Mouse (Mus musculus) gastrocnemius, adult 2 months (tissue): ENCODE data around the gene Tbc1d15. TPM values are rescaled to one million over a fixed set of nuclear protein-coding genes. Genes with fewer than 3 reads are reported as not detected.

Source experiments
- DNase-seq: peaks from one replicate; pipeline ENCODE4 v3.0.0; 2022
- H3K27ac ChIP-seq: fragments of 200-600 bp; 2 replicates; pipeline ENCODE4 v1.8.1; 2022; ENCODE audit warnings: mild to moderate bottlenecking
- H3K4me3 ChIP-seq: fragments of 200-600 bp; 2 replicates; pipeline ENCODE4 v1.8.1; 2022; ENCODE audit warnings: mild to moderate bottlenecking, moderate library complexity
- CTCF ChIP-seq: fragments of 200-600 bp; IDR thresholded peaks from 2 replicates; pipeline ENCODE4 v1.8.1; 2022; ENCODE audit warnings: antibody characterized with exemption, mild to moderate bottlenecking, moderate library complexity
- intact Hi-C: fragments of 180-260 bp; cut with DNase I; formaldehyde crosslinking; loops from one replicate; pipeline ENCODE4 v1.15.1; 2025
- long read RNA-seq, 2 experiments: library from polyadenylated mRNA; stranded (forward); transcript quantifications; one replicate each; pipeline ENCODE4 v2.0.0; 2021
- total RNA-seq, 2 experiments: library from RNA; stranded (reverse); gene quantifications; 2 replicates each; pipeline ENCODE4 v1.2.3; 2021

The Tbc1d15 gene
- 10 to 100 TPM; 44.5 to 45.6 TPM for total RNA-seq
- long read RNA-seq, experiment 1, transcript Tbc1d15-201 (17 exons, 3,752 nt) = major isoform, 36 of 61 reads
- long read RNA-seq, experiment 1, partial matches to known transcripts = 7 of 61 reads
- long read RNA-seq, experiment 1, other reads (novel, unspliced or antisense) = 18 of 61 reads
- long read RNA-seq, experiment 2, transcript Tbc1d15-201 (17 exons, 3,752 nt) = major isoform, 43 of 55 reads
- long read RNA-seq, experiment 2, partial matches to known transcripts = 2 of 55 reads
- long read RNA-seq, experiment 2, other reads (novel, unspliced or antisense) = 10 of 55 reads

- peak within 1 kb of the TSS; percentile 100 for H3K4me3 ChIP-seq
- intact Hi-C loops = loop anchor here (5.0 kb wide), 2 partner anchors 61 to 136 kb away; no protein-coding TSS in a partner anchor
- DNase-seq = peak; percentile 98
- no peak for TF ChIP-seq CTCF
- H3K27ac ChIP-seq = peak within 1 kb of the TSS; percentile 100
Measured at GRCm38 (mm10) chr10:115251088-115251934, at the start of gene Tbc1d15. Tbc1d15 (minus strand) TSS chr10:115251467.

GRCm38 (mm10) chr10:115298683-115299082 lies 47.4 kb upstream of the Tbc1d15 start:
- intact Hi-C loops = no loop called here
- H3K4me3 ChIP-seq = no peak overlapping the region
- no peak overlapping the region for H3K27ac ChIP-seq
- no peak for TF ChIP-seq CTCF
- DNase-seq = no peak

GRCm38 (mm10) chr10:115297582-115297981 lies 46.3 kb upstream of the Tbc1d15 start:
- Histone ChIP-seq H3K27ac (no peak overlapping the region), H3K4me3 (no peak overlapping the region)
- no peak for DNase-seq
- intact Hi-C loops = no loop called here
- TF ChIP-seq CTCF = no peak

- no peak overlapping the region for H3K4me3 ChIP-seq
- TF ChIP-seq CTCF = no peak
- intact Hi-C loops = no loop called here
Measured at GRCm38 (mm10) chr10:115296401-115296935, 45.2 kb upstream of the Tbc1d15 start.

GRCm38 (mm10) chr10:115295162-115295561 lies 43.9 kb upstream of the Tbc1d15 start:
- intact Hi-C loops = no loop called here
- Histone ChIP-seq H3K4me3 (no peak overlapping the region), H3K27ac (no peak overlapping the region)
- TF ChIP-seq CTCF = no peak
- DNase-seq = no peak

More at GRCm38 (mm10) chr10:115296401-115296935, 45.2 kb upstream of the Tbc1d15 start:
- DNase-seq = no peak
- no peak overlapping the region for H3K27ac ChIP-seq

- intact Hi-C loops = no loop called here
- Histone ChIP-seq H3K27ac (no peak overlapping the region), H3K4me3 (no peak overlapping the region)
- no peak for DNase-seq
- TF ChIP-seq CTCF = no peak
Measured at GRCm38 (mm10) chr10:115294715-115295114, 43.4 kb upstream of the Tbc1d15 start.

- no peak overlapping the region for H3K4me3 ChIP-seq
- intact Hi-C loops = no loop called here
- no peak overlapping the region for H3K27ac ChIP-seq
- DNase-seq = no peak
- no peak for TF ChIP-seq CTCF
Measured at GRCm38 (mm10) chr10:115293946-115294345, 42.7 kb upstream of the Tbc1d15 start.

GRCm38 (mm10) chr10:115290671-115291070 lies 39.4 kb upstream of the Tbc1d15 start:
- no peak overlapping the region for H3K27ac ChIP-seq
- TF ChIP-seq CTCF = no peak
- intact Hi-C loops = no loop called here
- H3K4me3 ChIP-seq = no peak overlapping the region
- DNase-seq = no peak

- H3K4me3 ChIP-seq = no peak overlapping the region
- intact Hi-C loops = no loop called here
- TF ChIP-seq CTCF = no peak
- no peak overlapping the region for H3K27ac ChIP-seq
- DNase-seq = no peak
Measured at GRCm38 (mm10) chr10:115288856-115289255, 37.6 kb upstream of the Tbc1d15 start.

- Histone ChIP-seq H3K27ac (no peak overlapping the region), H3K4me3 (no peak overlapping the region)
- no peak for DNase-seq
- intact Hi-C loops = no loop called here
- TF ChIP-seq CTCF = no peak
Measured at GRCm38 (mm10) chr10:115284170-115284569, 32.9 kb upstream of the Tbc1d15 start.

- intact Hi-C loops = no loop called here
- no peak for TF ChIP-seq CTCF
- no peak for DNase-seq
- Histone ChIP-seq H3K4me3 (no peak overlapping the region), H3K27ac (no peak overlapping the region)
Measured at GRCm38 (mm10) chr10:115281381-115281780, 30.1 kb upstream of the Tbc1d15 start.

GRCm38 (mm10) chr10:115271649-115272048 lies 20.4 kb upstream of the Tbc1d15 start:
- TF ChIP-seq CTCF = no peak
- DNase-seq = no peak
- no peak overlapping the region for H3K4me3 ChIP-seq
- intact Hi-C loops = no loop called here
- no peak overlapping the region for H3K27ac ChIP-seq
